ENCODE assay signal across 25 mouse cellular contexts in the genomic region with DNA sequence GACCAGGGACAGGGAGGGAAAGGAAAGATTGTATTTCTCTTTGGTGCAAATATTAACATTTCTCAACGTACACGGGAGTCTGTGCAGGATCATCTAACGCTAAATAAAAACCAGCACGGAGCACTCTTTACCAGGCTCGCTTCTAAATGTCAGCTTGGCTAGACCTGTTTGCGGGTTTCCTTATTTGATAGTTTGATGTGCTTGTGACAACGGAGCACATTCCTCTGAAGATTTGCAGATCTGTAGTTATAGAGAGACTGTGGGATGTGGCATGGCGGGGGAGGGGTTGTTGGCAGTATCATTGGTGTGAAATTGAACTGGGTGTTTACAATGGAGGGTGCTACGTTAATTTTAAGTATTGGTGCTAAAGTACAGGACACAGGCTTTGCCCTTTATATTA.
DNase-seq lines count a peak whose midpoint lies in the region; ATAC-seq and TF ChIP-seq lines count a peak whose summit lies in the region.
"Had no signal": no experiment of that assay in that cellular context is flagged by ENCODE, and none has a peak within 500 bp of the region (broad histone marks: within the 10 kb centered on the region; RNA-seq: fewer than 3 reads in every experiment).

No protein-coding gene starts in this region.

- H3K4me1 ChIP-seq in forebrain, embryonic 15.5 days = peaks cover 25% of the 10 kb centered on the region
- H3K4me1 ChIP-seq in forebrain, postnatal 0 days (ENCODE audit: insufficient read depth) = peaks cover 5% of the 10 kb centered on the region; the same call in 1 of the 2 replicates
- H3K4me1 ChIP-seq in liver, postnatal 0 days (ENCODE audit: insufficient read depth) = peaks cover 11% of the 10 kb centered on the region; the same call in 1 of the 2 replicates

- 70% methylated on average over 9 of the region's 9 CpGs for WGBS in forebrain, embryonic 15.5 days
- 58% methylated on average over 9 of the region's 9 CpGs for WGBS in forebrain, postnatal 0 days
- 52% methylated on average over 9 of the region's 9 CpGs for WGBS in liver, postnatal 0 days (ENCODE audit: insufficient replicate concordance)

- H3K9me3 ChIP-seq in forebrain, embryonic 15.5 days = no peaks in the 10 kb centered on the region
- H3K9me3 ChIP-seq in forebrain, postnatal 0 days (ENCODE audit: low read length) = no peaks in the 10 kb centered on the region
- H3K9me3 ChIP-seq in liver, postnatal 0 days (ENCODE audit: low read length) = no peaks in the 10 kb centered on the region
- H3K9me3 ChIP-seq: embryonic facial prominence, embryonic 12.5 days; heart, embryonic 10.5 days; limb, embryonic 10.5 days; neural tube, embryonic 12.5 days had no signal

- DNase-seq in forebrain, postnatal 0 days = no peak
- peak; percentile 23 for DNase-seq in liver, postnatal 0 days
- DNase-seq in liver = no peak
- DNase-seq in right cerebral cortex, postnatal 4 days = peak; percentile 10
- no peak for DNase-seq in right cerebral cortex, postnatal 36 days (ENCODE audit: low spot score in 2 of 2)
- DNase-seq in kidney, postnatal 4 days = no peak
- DNase-seq: adrenal gland, postnatal 36 days; cerebellum, adult 11 months; cerebellum, adult 9-11 months; gastrocnemius, adult 2 months; heart, postnatal 4 days; kidney, adult 2 months; retina, postnatal 1 day; spleen, adult 18-20 months had no signal

- H3K27me3 ChIP-seq in forebrain, embryonic 15.5 days = no peaks in the 10 kb centered on the region
- H3K27me3 ChIP-seq in forebrain, postnatal 0 days (ENCODE audit: insufficient read depth, low read length) = no peaks in the 10 kb centered on the region
- H3K27me3 ChIP-seq in liver, postnatal 0 days (ENCODE audit: insufficient read depth, low read length) = no peaks in the 10 kb centered on the region
- H3K27me3 ChIP-seq: embryonic facial prominence, embryonic 12.5 days; neural tube, embryonic 12.5 days had no signal

- no peaks in the 10 kb centered on the region for H3K36me3 ChIP-seq in forebrain, embryonic 15.5 days
- no peaks in the 10 kb centered on the region for H3K36me3 ChIP-seq in forebrain, postnatal 0 days (ENCODE audit: insufficient read depth)
- H3K36me3 ChIP-seq in liver, postnatal 0 days (replicated peaks; ENCODE audit: insufficient read depth, low read length) = no peaks in the 10 kb centered on the region
- H3K36me3 ChIP-seq: embryonic facial prominence, embryonic 12.5 days; heart, embryonic 10.5 days; limb, embryonic 10.5 days; neural tube, embryonic 12.5 days had no signal

- no peak for ATAC-seq in forebrain, embryonic 15.5 days (replicated peaks)
- no peak for ATAC-seq in forebrain, postnatal 0 days
- ATAC-seq in liver, postnatal 0 days = peak; percentile 43
- ATAC-seq: inflammation-experienced regulatory T-cells, adult 6 months; lung, postnatal 0 days had no signal

- TF ChIP-seq CTCF in forebrain, postnatal 0 days (IDR thresholded peaks at IDR 0.05; ENCODE audit: low read depth) = no peak
- TF ChIP-seq CTCF in liver, postnatal 0 days (IDR thresholded peaks at IDR 0.05; ENCODE audit: low read depth) = no peak

- no peak overlapping the region for H3K9ac ChIP-seq in forebrain, embryonic 15.5 days (replicated peaks)
- no peak overlapping the region for H3K9ac ChIP-seq in forebrain, postnatal 0 days
- H3K9ac ChIP-seq in liver, postnatal 0 days (replicated peaks) = no peak overlapping the region; the same call in 1 of the 2 replicates
- H3K9ac ChIP-seq: embryonic facial prominence, embryonic 12.5 days; hindbrain, embryonic 14.5 days; neural tube, embryonic 12.5 days had no signal

- no peak overlapping the region for H3K4me2 ChIP-seq in forebrain, embryonic 15.5 days (replicated peaks)
- no peak overlapping the region for H3K4me2 ChIP-seq in forebrain, postnatal 0 days (ENCODE audit: low read depth)
- peak overlapping the region; percentile 50 for H3K4me2 ChIP-seq in liver, postnatal 0 days (ENCODE audit: low read depth, low read length)
- H3K4me2 ChIP-seq: embryonic facial prominence, embryonic 12.5 days; hindbrain, embryonic 14.5 days; neural tube, embryonic 12.5 days had no signal

- H3K27ac ChIP-seq in forebrain, embryonic 15.5 days (replicated peaks) = 0 out of 2 replicates have a peak overlapping the region, but pooled peaks have one; percentile 18
- no peak overlapping the region for H3K27ac ChIP-seq in forebrain, postnatal 0 days (ENCODE audit: low read depth, low read length)
- H3K27ac ChIP-seq in liver, postnatal 0 days (ENCODE audit: low read depth) = peak overlapping the region; percentile 55; the same call in 1 of the 2 replicates
- H3K27ac ChIP-seq: embryonic facial prominence, embryonic 12.5 days; gastrocnemius, adult 2 months; heart, embryonic 10.5 days; hindbrain, embryonic 14.5 days; kidney, postnatal 0 days; limb, embryonic 10.5 days; macrophage; neural tube, embryonic 12.5 days had no signal

- no peak overlapping the region for H3K4me3 ChIP-seq in forebrain, embryonic 15.5 days
- no peak overlapping the region for H3K4me3 ChIP-seq in forebrain, postnatal 0 days (ENCODE audit: low read depth, low read length)
- H3K4me3 ChIP-seq in liver, postnatal 0 days (ENCODE audit: low read depth, low read length) = no peak overlapping the region
- H3K4me3 ChIP-seq: embryonic facial prominence, embryonic 12.5 days; erythroblast, embryonic 14.5 days; gastrocnemius, adult 2 months; heart, embryonic 10.5 days; limb, embryonic 10.5 days; neural tube, embryonic 12.5 days had no signal

- no peak for TF ChIP-seq EP300 in liver, postnatal 0 days (IDR thresholded peaks at IDR 0.05; ENCODE audit: low read depth)

Comparison
In these comparisons a context has a peak if more than half of its experiments do, and no peak if none do; other contexts are left out.
1. DNase-seq: peak in liver, postnatal 0 days (single experiment) and right cerebral cortex, postnatal 4 days (single experiment); none in forebrain, postnatal 0 days (single experiment), liver (single experiment), right cerebral cortex, postnatal 36 days (0 of 2) and kidney, postnatal 4 days (0 of 2).